Comparison of ENCODE assay signal across 16 mouse cellular contexts in genomic region chr12:78119855-78120254, GRCm38 (mm10).
DNase-seq lines count a peak whose midpoint lies in the region; ATAC-seq and TF ChIP-seq lines count a peak whose summit lies in the region.
"Had no signal": no experiment of that assay in that cellular context is flagged by ENCODE, and none has a peak within 500 bp of the region (broad histone marks: within the 10 kb centered on the region; RNA-seq: fewer than 3 reads in every experiment).

No protein-coding gene starts in this region.

- H3K4me3 ChIP-seq in heart, embryonic 16.5 days (ENCODE audit: low read length), result no peak overlapping the region
- no peak overlapping the region for H3K4me3 ChIP-seq in heart, embryonic 10.5 days
- H3K4me3 ChIP-seq in stomach, embryonic 16.5 days (replicated peaks; ENCODE audit: low read length), result no peak overlapping the region
- no peak overlapping the region for H3K4me3 ChIP-seq in stomach, postnatal 0 days (ENCODE audit: low read depth, low read length)
- H3K4me3 ChIP-seq in lung, postnatal 0 days (ENCODE audit: low read depth, low read length), result no peak overlapping the region
- H3K4me3 ChIP-seq: liver, embryonic 13.5 days; midbrain, embryonic 12.5 days had no signal

- H3K27me3 ChIP-seq in heart, embryonic 16.5 days (ENCODE audit: control insufficient read depth, insufficient read depth, low read length), result no peaks in the 10 kb centered on the region
- H3K27me3 ChIP-seq in heart, embryonic 10.5 days (ENCODE audit: insufficient read depth, poor library complexity, severe bottlenecking), result no peaks in the 10 kb centered on the region
- H3K27me3 ChIP-seq in stomach, embryonic 16.5 days (ENCODE audit: control insufficient read depth, insufficient read depth, low read length), result no peaks in the 10 kb centered on the region
- no peaks in the 10 kb centered on the region for H3K27me3 ChIP-seq in stomach, postnatal 0 days (ENCODE audit: control insufficient read depth, insufficient read depth, low read length)
- H3K27me3 ChIP-seq in lung, postnatal 0 days (replicated peaks; ENCODE audit: insufficient read depth, low read length), result no peaks in the 10 kb centered on the region
- H3K27me3 ChIP-seq: liver, embryonic 13.5 days; midbrain, embryonic 12.5 days had no signal

- DNase-seq in heart, embryonic 10.5 days (ENCODE audit: low spot score), result no peak
- no peak for DNase-seq in stomach, postnatal 0 days (ENCODE audit: low spot score)
- peak; percentile 5 to 18 for DNase-seq in heart, postnatal 14 days
- DNase-seq in lung, postnatal 0 days (ENCODE audit: low spot score), result no peak
- no peak for DNase-seq in urinary bladder, postnatal 25 days (ENCODE audit: low spot score)
- DNase-seq: cerebellum, adult 18-20 months; gastrocnemius, postnatal 10 days; liver, embryonic 13.5 days; lung, postnatal 36 days; right cerebral cortex, postnatal 4 days had no signal

- no peaks in the 10 kb centered on the region for H3K4me1 ChIP-seq in heart, embryonic 16.5 days (ENCODE audit: control insufficient read depth, insufficient read depth, low read length)
- H3K4me1 ChIP-seq in heart, embryonic 10.5 days, result 0 out of 2 replicates have a peak, but pooled peaks cover 3% of the 10 kb centered on the region
- H3K4me1 ChIP-seq in stomach, embryonic 16.5 days (ENCODE audit: control insufficient read depth, insufficient read depth, low read length), result no peaks in the 10 kb centered on the region
- H3K4me1 ChIP-seq in stomach, postnatal 0 days (replicated peaks; ENCODE audit: control insufficient read depth, insufficient read depth), result no peaks in the 10 kb centered on the region
- H3K4me1 ChIP-seq in lung, postnatal 0 days (ENCODE audit: insufficient read depth, low read depth, low read length), result no peaks in the 10 kb centered on the region
- H3K4me1 ChIP-seq: liver, embryonic 13.5 days; midbrain, embryonic 12.5 days had no signal

- H3K27ac ChIP-seq in heart, embryonic 16.5 days (ENCODE audit: low read length), result no peak overlapping the region
- no peak overlapping the region for H3K27ac ChIP-seq in heart, embryonic 10.5 days
- no peak overlapping the region for H3K27ac ChIP-seq in stomach, embryonic 16.5 days (ENCODE audit: low read length)
- no peak overlapping the region for H3K27ac ChIP-seq in stomach, postnatal 0 days (replicated peaks)
- H3K27ac ChIP-seq in lung, postnatal 0 days (ENCODE audit: low read length), result no peak overlapping the region
- H3K27ac ChIP-seq: liver, embryonic 13.5 days; midbrain, embryonic 12.5 days had no signal

- no peak overlapping the region for H3K4me2 ChIP-seq in heart, embryonic 16.5 days (ENCODE audit: low read depth, low read length)
- no peak overlapping the region for H3K4me2 ChIP-seq in stomach, embryonic 16.5 days (ENCODE audit: low read depth, low read length)
- H3K4me2 ChIP-seq in stomach, postnatal 0 days (replicated peaks; ENCODE audit: low read depth), result no peak overlapping the region
- H3K4me2 ChIP-seq in lung, postnatal 0 days (replicated peaks; ENCODE audit: low read depth, low read length), result no peak overlapping the region
- H3K4me2 ChIP-seq: liver, embryonic 13.5 days; midbrain, embryonic 12.5 days had no signal

- intact Hi-C loops in heart, postnatal 14 days (cut with DNase I), result no loop called here

- no peaks in the 10 kb centered on the region for H3K36me3 ChIP-seq in heart, embryonic 16.5 days (ENCODE audit: control insufficient read depth, insufficient read depth)
- H3K36me3 ChIP-seq in heart, embryonic 10.5 days, result no peaks in the 10 kb centered on the region
- no peaks in the 10 kb centered on the region for H3K36me3 ChIP-seq in stomach, embryonic 16.5 days (ENCODE audit: control insufficient read depth, insufficient read depth, low read length)
- no peaks in the 10 kb centered on the region for H3K36me3 ChIP-seq in stomach, postnatal 0 days (ENCODE audit: control insufficient read depth, insufficient read depth, low read length)
- no peaks in the 10 kb centered on the region for H3K36me3 ChIP-seq in lung, postnatal 0 days (ENCODE audit: insufficient read depth, low read length)
- H3K36me3 ChIP-seq: G1E; liver, embryonic 13.5 days; midbrain, embryonic 12.5 days had no signal

- peak; percentile 58; the same call in 1 of the 2 replicates for ATAC-seq in heart, embryonic 16.5 days (replicated peaks; ENCODE audit: extremely low read depth, insufficient read depth, low FRiP score)
- 0 out of 2 replicates have a peak, but pooled peaks have one; percentile 37 for ATAC-seq in stomach, embryonic 16.5 days (ENCODE audit: insufficient read depth, low FRiP score)
- no peak for ATAC-seq in stomach, postnatal 0 days (ENCODE audit: low FRiP score, low TSS enrichment)
- no peak for ATAC-seq in lung, postnatal 0 days
- ATAC-seq: forebrain, embryonic 16.5 days; inflammation-experienced regulatory T-cells, adult 6 months had no signal

- WGBS in heart, embryonic 16.5 days, result 33% methylated on average over 5 of the region's 5 CpGs
- 59% methylated on average over 5 of the region's 5 CpGs for WGBS in heart, embryonic 10.5 days
- 50% methylated on average over 5 of the region's 5 CpGs for WGBS in stomach, embryonic 16.5 days
- 44% methylated on average over 5 of the region's 5 CpGs for WGBS in stomach, postnatal 0 days
- WGBS in lung, postnatal 0 days, result 43% methylated on average over 5 of the region's 5 CpGs

- no peak overlapping the region for H3K9ac ChIP-seq in heart, embryonic 16.5 days (ENCODE audit: low read length)
- no peak overlapping the region for H3K9ac ChIP-seq in stomach, embryonic 16.5 days (ENCODE audit: low read length)
- H3K9ac ChIP-seq in stomach, postnatal 0 days (ENCODE audit: low read length), result no peak overlapping the region
- no peak overlapping the region for H3K9ac ChIP-seq in lung, postnatal 0 days (replicated peaks; ENCODE audit: low read depth)
- H3K9ac ChIP-seq: liver, embryonic 13.5 days; midbrain, embryonic 12.5 days had no signal

- TF ChIP-seq EP300 in stomach, postnatal 0 days (optimal IDR thresholded peaks at IDR 0.05), result no peak
- no peak for TF ChIP-seq EP300 in lung, postnatal 0 days (IDR thresholded peaks at IDR 0.05)

- TF ChIP-seq CTCF in stomach, postnatal 0 days (IDR thresholded peaks at IDR 0.05; ENCODE audit: low read depth), result no peak
- no peak for TF ChIP-seq CTCF in lung, postnatal 0 days (IDR thresholded peaks at IDR 0.05)

- no peaks in the 10 kb centered on the region for H3K9me3 ChIP-seq in heart, embryonic 16.5 days (replicated peaks; ENCODE audit: control insufficient read depth, low read length)
- no peaks in the 10 kb centered on the region for H3K9me3 ChIP-seq in heart, embryonic 10.5 days
- H3K9me3 ChIP-seq in stomach, embryonic 16.5 days (replicated peaks; ENCODE audit: control insufficient read depth, low read length), result no peaks in the 10 kb centered on the region
- H3K9me3 ChIP-seq in stomach, postnatal 0 days (ENCODE audit: control insufficient read depth, low read length), result no peaks in the 10 kb centered on the region
- H3K9me3 ChIP-seq in lung, postnatal 0 days (ENCODE audit: low read length), result no peaks in the 10 kb centered on the region
- H3K9me3 ChIP-seq: G1E; liver, embryonic 13.5 days; midbrain, embryonic 12.5 days had no signal

Comparison
In these comparisons a context has a peak if more than half of its experiments do, and no peak if none do; other contexts are left out.
1. ATAC-seq: peak in heart, embryonic 16.5 days (single experiment) and stomach, embryonic 16.5 days (single experiment); none in stomach, postnatal 0 days (single experiment) and lung, postnatal 0 days (single experiment).
2. DNase-seq: peak in heart, postnatal 14 days (2 of 2); none in heart, embryonic 10.5 days (single experiment), stomach, postnatal 0 days (single experiment), lung, postnatal 0 days (single experiment) and urinary bladder, postnatal 25 days (single experiment).